Mouse (Mus musculus) embryonic facial prominence, embryonic 12.5 days (tissue): Measurements from ENCODE around the gene Tmcc1. TPM values are rescaled to one million over a fixed set of nuclear protein-coding genes. Genes with fewer than 3 reads are reported as not detected.
"Not testable (repeated sequence)": the region's sequence is repeated elsewhere in the genome, so short reads cannot be mapped to it uniquely, and the experiment has no call there.

Experiments used
- ATAC-seq: fragments of 200-750 bp; cut with Nextera tagmentation; 2 replicates; pipeline ENCODE4 v1.8.0; 2017; ENCODE audit not compliant: insufficient number of reproducible peaks, insufficient read depth, low FRiP score, low TSS enrichment
- H3K27ac ChIP-seq: fragments of 300-500 bp; sonication (generic); 2 replicates; pipeline ENCODE4 v1.5.1; 2016; ENCODE audit warnings: mild to moderate bottlenecking
- H3K27me3 ChIP-seq: fragments of 300-500 bp; sonication (generic); 2 replicates; pipeline ENCODE4 v1.6.1; 2016; ENCODE audit warnings: mild to moderate bottlenecking, moderate library complexity
- H3K36me3 ChIP-seq: fragments of 300-500 bp; sonication (generic); 2 replicates; pipeline ENCODE4 v1.6.1; 2016; ENCODE audit warnings: mild to moderate bottlenecking
- H3K4me1 ChIP-seq: fragments of 300-500 bp; sonication (generic); 2 replicates; pipeline ENCODE4 v1.6.1; 2016
- H3K4me2 ChIP-seq: fragments of 300-500 bp; sonication (generic); replicated peaks from 2 replicates; pipeline ENCODE4 v1.6.1; 2016; ENCODE audit warnings: mild to moderate bottlenecking, moderate library complexity
- H3K4me3 ChIP-seq: fragments of 300-500 bp; sonication (generic); 2 replicates; pipeline ENCODE4 v1.5.1; 2016; ENCODE audit warnings: mild to moderate bottlenecking
- H3K9ac ChIP-seq: fragments of 300-500 bp; sonication (generic); 2 replicates; pipeline ENCODE4 v1.6.1; 2016; ENCODE audit warnings: mild to moderate bottlenecking, moderate library complexity
- H3K9me3 ChIP-seq: fragments of 300-500 bp; sonication (generic); 2 replicates; pipeline ENCODE4 v1.6.1; 2016; ENCODE audit warnings: mild to moderate bottlenecking, moderate library complexity
- WGBS: fragments of 180-500 bp; shearing (Covaris S2); methylation state at CpG from one replicate; pipeline ENCODE4 v1.1.7; 2016; 5-methylcytosine and 5-hydroxymethylcytosine counted together
- polyA plus RNA-seq: library from polyadenylated mRNA; unstranded; fragments of >200 nt; fragmentation: Nextera tagmentation; extraction: Ambion mirVana; gene quantifications from 2 replicates; pipeline ENCODE4 v1.2.1, GENCODE M21; 2016

Tmcc1 gene
- polyA plus RNA-seq, 1 experiment from 2014 or later: 19.5 TPM

GRCm38 (mm10) chr6:116139143-116139856 lies 54.0 kb downstream of the Tmcc1 start:
- Histone ChIP-seq H3K9me3 (no peaks in the 10 kb centered on the region), H3K36me3 (no peaks in the 10 kb centered on the region), H3K27ac (no peak overlapping the region), H3K4me2 (no peak overlapping the region), H3K4me3 (no peak overlapping the region), H3K4me1 (no peaks in the 10 kb centered on the region), H3K27me3 (no peaks in the 10 kb centered on the region), H3K9ac (no peak overlapping the region)
- 71% methylated on average over 2 of the region's 2 CpGs for WGBS
- ATAC-seq: no peak

- 51% methylated on average over 7 of the region's 7 CpGs for WGBS
- H3K4me2 ChIP-seq: no peak overlapping the region
- H3K4me3 ChIP-seq: no peak overlapping the region
- H3K27ac ChIP-seq: no peak overlapping the region
- H3K4me1 ChIP-seq: no peaks in the 10 kb centered on the region
- no peaks in the 10 kb centered on the region for H3K27me3 ChIP-seq
- no peaks in the 10 kb centered on the region for H3K36me3 ChIP-seq
- no peaks in the 10 kb centered on the region for H3K9me3 ChIP-seq
- ATAC-seq: no peak
- no peak overlapping the region for H3K9ac ChIP-seq
Measured at GRCm38 (mm10) chr6:116135971-116136632, 57.2 kb downstream of the Tmcc1 start.

DNA sequence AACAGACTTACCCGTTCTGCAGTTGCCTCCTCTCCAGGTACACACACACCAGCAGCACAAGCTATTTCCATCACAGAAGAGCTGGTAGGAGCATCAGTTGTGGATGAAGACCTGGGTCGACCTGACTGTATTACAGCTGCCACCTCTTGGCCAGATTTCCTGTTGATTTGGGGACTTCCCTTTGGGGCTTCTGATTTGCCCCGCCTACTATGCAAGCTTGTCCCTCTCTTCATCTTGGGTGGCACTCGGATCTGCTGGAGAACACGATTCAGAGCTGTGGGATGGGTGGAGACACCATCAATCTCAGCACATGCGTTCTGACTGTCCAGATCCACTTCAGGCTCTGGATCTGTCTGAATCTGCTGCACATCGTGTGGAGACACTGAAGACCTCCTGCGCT lies 59.5 kb downstream of the Tmcc1 start:
- Histone ChIP-seq H3K27me3 (no peaks in the 10 kb centered on the region), H3K9ac (no peak overlapping the region), H3K9me3 (no peaks in the 10 kb centered on the region), H3K4me1 (no peaks in the 10 kb centered on the region), H3K4me3 (no peak overlapping the region), H3K27ac (no peak overlapping the region), H3K4me2 (no peak overlapping the region), H3K36me3 (no peaks in the 10 kb centered on the region)
- no peak for ATAC-seq
- WGBS: 76% methylated on average over 8 of the region's 8 CpGs

- Histone ChIP-seq H3K4me2 (no peak overlapping the region), H3K9ac (no peak overlapping the region), H3K36me3 (no peaks in the 10 kb centered on the region), H3K27me3 (no peaks in the 10 kb centered on the region), H3K4me3 (no peak overlapping the region), H3K27ac (no peak overlapping the region), H3K9me3 (no peaks in the 10 kb centered on the region), H3K4me1 (no peaks in the 10 kb centered on the region)
- ATAC-seq: no peak
- 90% methylated on average over 1 of the region's 1 CpGs for WGBS
Measured at GRCm38 (mm10) chr6:116131771-116132170, 61.5 kb downstream of the Tmcc1 start.

DNA sequence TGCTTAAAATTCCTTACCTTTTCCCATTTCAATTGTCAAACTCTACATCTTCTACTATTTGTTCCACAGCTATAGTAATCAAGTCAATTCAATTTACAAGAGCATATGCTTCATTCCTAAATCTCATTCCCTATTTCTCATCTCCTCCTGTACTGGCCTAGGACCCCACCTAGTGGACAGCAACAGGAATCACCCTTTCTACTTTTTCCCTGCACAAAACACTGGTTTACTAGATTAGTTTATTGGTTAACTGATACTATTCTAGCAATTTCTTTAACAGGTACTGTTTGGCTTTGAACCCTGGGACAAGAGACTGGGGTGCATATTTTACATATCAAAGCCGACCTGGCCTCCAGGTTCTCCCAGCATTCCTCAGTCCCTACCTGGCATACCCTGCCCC lies 64.6 kb downstream of the Tmcc1 start:
- H3K4me3 ChIP-seq: no peak overlapping the region
- no peak for ATAC-seq
- no peak overlapping the region for H3K9ac ChIP-seq
- no peak overlapping the region for H3K4me2 ChIP-seq
- no peaks in the 10 kb centered on the region for H3K9me3 ChIP-seq
- H3K36me3 ChIP-seq: no peaks in the 10 kb centered on the region
- no peak overlapping the region for H3K27ac ChIP-seq
- WGBS: 14% methylated on average over 1 of the region's 1 CpGs
- H3K4me1 ChIP-seq: no peaks in the 10 kb centered on the region
- H3K27me3 ChIP-seq: no peaks in the 10 kb centered on the region

- no peak for ATAC-seq
- no peaks in the 10 kb centered on the region for H3K36me3 ChIP-seq
- H3K4me3 ChIP-seq: no peak overlapping the region
- H3K4me1 ChIP-seq: no peaks in the 10 kb centered on the region
- H3K27me3 ChIP-seq: no peaks in the 10 kb centered on the region
- H3K9ac ChIP-seq: no peak overlapping the region
- H3K9me3 ChIP-seq: no peaks in the 10 kb centered on the region
- no peak overlapping the region for H3K27ac ChIP-seq
- H3K4me2 ChIP-seq: no peak overlapping the region
Measured at GRCm38 (mm10) chr6:116127918-116128443, 65.3 kb downstream of the Tmcc1 start.

GRCm38 (mm10) chr6:116126577-116126976 lies 66.7 kb downstream of the Tmcc1 start:
- Histone ChIP-seq H3K9ac (no peak overlapping the region), H3K4me3 (no peak overlapping the region), H3K4me2 (no peak overlapping the region), H3K36me3 (no peaks in the 10 kb centered on the region), H3K9me3 (no peaks in the 10 kb centered on the region), H3K4me1 (no peaks in the 10 kb centered on the region), H3K27ac (no peak overlapping the region), H3K27me3 (no peaks in the 10 kb centered on the region)
- no peak for ATAC-seq

DNA sequence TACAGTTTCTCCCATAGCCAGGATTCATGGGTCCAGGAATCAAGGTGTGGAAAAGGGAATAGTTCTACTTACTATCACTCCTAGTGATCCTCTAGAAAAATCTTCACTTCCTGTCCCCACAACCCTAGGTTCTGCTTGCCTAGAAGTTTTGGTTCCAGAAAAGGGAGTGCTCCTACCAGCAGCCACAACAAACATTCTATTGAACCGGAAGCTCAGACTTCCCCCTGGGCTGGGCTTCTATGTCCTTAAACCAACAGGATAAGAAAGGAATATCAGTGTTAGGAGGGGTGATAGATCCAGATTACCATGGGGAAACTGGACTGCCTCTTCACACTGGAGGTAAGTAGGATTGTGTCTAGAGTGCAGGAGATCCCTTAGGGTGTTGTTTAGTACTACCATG lies 70.4 kb downstream of the Tmcc1 start:
- no peaks in the 10 kb centered on the region for H3K9me3 ChIP-seq
- no peaks in the 10 kb centered on the region for H3K27me3 ChIP-seq
- H3K36me3 ChIP-seq: no peaks in the 10 kb centered on the region
- no peak for ATAC-seq
- no peak overlapping the region for H3K27ac ChIP-seq
- H3K9ac ChIP-seq: no peak overlapping the region
- H3K4me2 ChIP-seq: no peak overlapping the region
- 82% methylated on average over 1 of the region's 1 CpGs for WGBS
- H3K4me3 ChIP-seq: no peak overlapping the region
- no peaks in the 10 kb centered on the region for H3K4me1 ChIP-seq

- Histone ChIP-seq H3K4me2 (no peak overlapping the region), H3K4me3 (no peak overlapping the region), H3K36me3 (no peaks in the 10 kb centered on the region), H3K27ac (no peak overlapping the region), H3K9me3 (no peaks in the 10 kb centered on the region), H3K9ac (no peak overlapping the region), H3K4me1 (no peaks in the 10 kb centered on the region), H3K27me3 (no peaks in the 10 kb centered on the region)
- WGBS: 70% methylated on average over 4 of the region's 4 CpGs
- ATAC-seq: no peak
Measured at GRCm38 (mm10) chr6:116119669-116120068, 73.6 kb downstream of the Tmcc1 start.

DNA sequence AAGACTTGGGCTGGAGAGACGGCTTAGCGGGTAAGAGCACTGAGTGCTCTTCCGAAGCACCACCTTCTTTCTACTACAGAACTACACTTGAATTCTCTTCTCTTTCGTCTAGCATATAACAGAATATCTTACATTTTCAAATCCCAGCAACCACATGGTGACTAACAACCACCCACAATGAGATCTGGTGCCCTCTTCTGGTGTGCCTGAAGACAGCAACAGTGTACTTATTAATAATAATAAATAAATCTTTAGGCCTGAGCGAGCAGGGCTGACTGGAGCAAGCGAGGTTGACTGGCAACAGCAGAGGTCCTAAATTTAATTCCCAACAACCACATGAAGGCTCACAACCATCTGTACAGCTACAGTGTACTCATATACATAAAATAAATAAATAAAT lies 76.7 kb downstream of the Tmcc1 start:
- H3K4me3 ChIP-seq, H3K27ac ChIP-seq, H3K4me1 ChIP-seq, H3K9me3 ChIP-seq, H3K36me3 ChIP-seq, H3K4me2 ChIP-seq, H3K9ac ChIP-seq, ATAC-seq, H3K27me3 ChIP-seq: not testable (repeated sequence)
- WGBS: 94% methylated on average over 6 of the region's 6 CpGs

DNA sequence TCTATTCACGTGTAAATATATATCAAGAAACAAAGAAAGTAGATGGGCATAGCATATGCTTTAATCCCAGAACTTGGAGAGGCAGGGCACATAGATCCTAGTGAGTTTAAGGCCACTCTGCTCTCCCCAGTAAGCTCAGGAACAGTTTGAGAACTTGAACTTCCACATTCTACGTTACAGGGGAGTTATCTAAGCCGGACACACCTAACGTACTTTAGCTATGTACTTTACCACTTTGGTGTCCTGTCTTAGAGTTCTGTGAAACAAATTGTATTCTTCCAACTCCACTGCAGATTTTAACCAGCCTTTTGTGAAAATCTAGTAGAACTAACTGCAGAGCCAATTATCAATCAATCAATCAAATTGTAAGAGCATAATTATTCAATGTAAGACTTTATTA lies 82.7 kb downstream of the Tmcc1 start:
- no peak for ATAC-seq
- WGBS: 83% methylated on average over 4 of the region's 4 CpGs
- Histone ChIP-seq H3K36me3 (no peaks in the 10 kb centered on the region), H3K9ac (no peak overlapping the region), H3K27me3 (no peaks in the 10 kb centered on the region), H3K9me3 (no peaks in the 10 kb centered on the region), H3K4me1 (no peaks in the 10 kb centered on the region), H3K27ac (no peak overlapping the region), H3K4me3 (no peak overlapping the region), H3K4me2 (no peak overlapping the region)
